Mouse (Mus musculus): ENCODE measurements at regions not wholly inside any gene's neighbourhood (a gene's known extent, or its start where the extent isn't known, plus 50 kb on each side); places are given as distances from the start of the nearest gene placed in this dataset.
"Not testable (repeated sequence)": the region's sequence is repeated elsewhere in the genome, so short reads cannot be mapped to it uniquely, and the experiment has no call there.

DNA sequence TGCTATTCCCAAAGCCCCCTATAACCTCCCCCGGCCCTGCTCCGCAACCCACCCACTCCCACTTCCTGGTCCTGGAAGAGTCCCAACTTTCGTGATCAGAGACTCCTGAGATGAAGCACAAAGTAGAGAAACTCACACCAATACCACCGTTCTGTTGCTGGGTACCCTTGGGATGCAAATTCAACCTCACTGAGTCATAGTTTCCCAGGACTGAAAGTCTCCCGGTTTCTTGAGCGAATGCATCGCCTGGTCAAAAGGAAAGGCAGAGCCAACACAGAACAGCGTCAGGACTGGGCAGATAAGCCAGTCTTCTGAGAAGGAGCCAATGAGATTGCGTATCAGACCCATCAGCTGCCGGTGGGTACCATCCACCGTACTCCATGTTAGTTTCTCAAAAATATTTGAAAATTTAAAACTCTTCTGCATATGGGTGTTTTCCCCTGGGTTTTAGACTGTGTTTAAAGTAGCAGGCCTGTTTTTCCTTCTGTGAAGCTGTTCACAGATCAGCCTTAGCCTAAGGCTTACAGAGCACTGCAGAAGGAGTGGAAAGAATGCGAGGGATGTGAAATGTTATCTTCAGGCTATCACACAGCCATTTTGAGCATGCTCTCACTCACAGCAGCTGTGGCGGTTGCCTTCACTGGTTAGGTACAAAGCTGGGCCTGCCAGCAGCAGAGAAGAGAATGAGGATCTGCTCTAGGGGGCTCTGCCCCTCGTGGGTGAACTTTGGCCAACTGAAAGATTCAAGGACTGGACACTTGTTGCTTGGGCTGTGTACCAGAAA lies 77.0 kb upstream of the Zmat1 start:
- not testable (repeated sequence) for TF ChIP-seq CTCF (IDR thresholded peaks at IDR 0.05; ENCODE audit: low read depth, low read length); POLR2A (IDR thresholded peaks at IDR 0.05; ENCODE audit: extremely low read depth, insufficient read depth, low read length)
